Mouse (Mus musculus): Measurements from ENCODE around the gene Chrnd.
A peak's percentile ranks its signal among the peaks of the same experiment; 100 is the strongest.

Chrnd gene

DNA sequence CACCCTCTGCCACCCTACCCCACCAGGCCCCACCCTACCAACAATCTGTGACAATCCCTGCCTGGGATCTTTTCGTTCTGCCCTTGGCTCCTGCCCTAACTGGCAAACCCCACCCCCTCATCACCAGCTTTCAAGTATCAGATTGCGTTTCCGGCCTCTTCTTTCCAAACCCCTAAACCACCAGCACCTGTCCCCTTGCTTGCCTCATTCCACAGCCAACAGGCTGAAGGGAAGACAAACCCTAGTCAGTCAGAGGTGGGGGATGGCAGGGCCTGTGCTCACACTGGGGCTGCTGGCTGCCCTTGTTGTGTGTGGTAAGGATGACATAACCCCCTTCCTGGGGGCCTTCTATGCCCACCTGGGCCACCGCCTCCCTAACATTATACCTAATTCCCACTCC is at the start of gene Chrnd:
TSS of gene Chrnd (plus strand) at position 179 of the 400 bp plus-strand sequence.
- DNase-seq (ENCODE audit: low spot score): no peak

GRCm38 (mm10) chr1:87141550-87141949 is 48.9 kb upstream of the Chrnd start:
- DNase-seq (ENCODE audit: low spot score): no peak

GRCm38 (mm10) chr1:87142456-87142855 is 48.0 kb upstream of the Chrnd start:
- DNase-seq (ENCODE audit: low spot score): no peak

DNA sequence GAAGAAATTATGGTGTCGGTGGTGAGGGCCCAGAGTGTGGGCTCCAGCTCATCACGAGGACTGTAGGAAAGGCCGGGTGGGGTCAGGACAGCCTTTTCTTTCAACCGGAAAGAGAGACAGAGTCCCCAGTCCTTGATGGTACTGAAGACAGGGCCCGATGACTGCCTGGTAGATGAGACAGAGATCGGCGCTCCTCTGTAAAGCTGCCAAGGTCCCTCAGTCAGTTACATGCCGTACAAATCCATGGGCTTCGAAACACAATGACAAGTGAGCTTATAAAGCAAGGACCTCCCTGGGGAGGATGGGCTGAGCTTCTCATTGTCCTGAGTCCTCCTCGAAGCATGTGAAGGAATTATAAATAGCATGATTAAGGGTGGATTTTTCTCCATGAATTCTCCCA is 47.3 kb upstream of the Chrnd start:
- DNase-seq (ENCODE audit: low spot score): no peak

DNA sequence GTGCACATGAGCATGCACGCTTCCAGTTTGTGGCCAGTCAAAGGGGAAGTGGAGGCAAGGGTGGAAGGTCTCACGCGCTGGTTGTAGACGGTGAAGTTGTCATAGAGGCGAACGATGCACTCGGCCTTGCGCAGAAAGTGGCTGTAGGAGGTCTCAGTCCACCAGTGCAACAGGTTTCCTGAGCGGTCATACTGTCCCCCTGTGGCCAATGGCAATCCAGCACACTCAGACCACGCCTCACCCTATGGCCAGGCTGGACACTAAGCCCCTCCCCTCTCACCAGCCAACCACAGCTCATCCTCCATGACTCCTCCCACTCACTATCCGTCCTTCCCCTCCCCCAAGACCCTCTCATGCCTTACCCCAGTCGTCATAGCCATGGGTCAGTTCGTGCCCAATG is 41.0 kb upstream of the Chrnd start:
- DNase-seq (ENCODE audit: low spot score): no peak

GRCm38 (mm10) chr1:87151286-87151685 is 39.1 kb upstream of the Chrnd start:
- no peak for DNase-seq (ENCODE audit: low spot score)

DNA sequence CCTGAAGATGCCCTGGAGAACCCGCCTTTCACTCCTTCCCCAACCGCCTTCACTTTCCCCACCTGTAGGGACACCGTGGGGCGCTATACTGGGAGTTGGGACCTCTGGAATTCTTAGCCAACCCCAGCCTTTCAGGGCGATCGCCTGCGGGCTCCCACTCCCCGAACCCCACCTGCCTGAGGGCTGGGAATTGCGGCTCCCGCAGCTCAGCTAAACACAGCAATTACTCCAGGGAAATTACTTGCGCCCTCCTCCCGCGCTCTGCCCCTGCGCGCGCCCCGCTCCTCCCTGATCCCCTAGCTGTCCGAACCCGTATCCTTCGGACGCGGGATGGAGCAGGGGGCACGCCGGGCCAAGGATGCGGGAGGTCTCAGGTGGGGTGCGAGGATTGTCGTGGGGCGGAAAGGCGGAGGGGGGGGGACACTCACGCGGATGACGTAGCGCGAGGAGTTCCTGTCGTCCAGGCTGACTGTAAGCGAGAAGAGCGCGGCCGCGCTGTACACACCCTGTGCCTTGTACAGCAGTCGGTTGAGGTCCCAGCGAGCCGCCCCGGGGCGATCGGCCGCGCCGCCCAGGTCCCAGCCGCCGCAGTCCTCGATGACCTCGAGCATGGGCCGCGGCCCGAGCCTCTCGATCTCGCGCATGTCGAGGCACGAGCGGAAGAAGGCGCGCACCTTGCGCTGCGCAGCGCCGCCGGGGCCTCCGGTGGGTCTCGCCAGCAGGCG is 36.5 kb upstream of the Chrnd start:
- DNase-seq (ENCODE audit: low spot score): no peak

GRCm38 (mm10) chr1:87154501-87155120 is 35.8 kb upstream of the Chrnd start:
- DNase-seq (ENCODE audit: low spot score): no peak

DNA sequence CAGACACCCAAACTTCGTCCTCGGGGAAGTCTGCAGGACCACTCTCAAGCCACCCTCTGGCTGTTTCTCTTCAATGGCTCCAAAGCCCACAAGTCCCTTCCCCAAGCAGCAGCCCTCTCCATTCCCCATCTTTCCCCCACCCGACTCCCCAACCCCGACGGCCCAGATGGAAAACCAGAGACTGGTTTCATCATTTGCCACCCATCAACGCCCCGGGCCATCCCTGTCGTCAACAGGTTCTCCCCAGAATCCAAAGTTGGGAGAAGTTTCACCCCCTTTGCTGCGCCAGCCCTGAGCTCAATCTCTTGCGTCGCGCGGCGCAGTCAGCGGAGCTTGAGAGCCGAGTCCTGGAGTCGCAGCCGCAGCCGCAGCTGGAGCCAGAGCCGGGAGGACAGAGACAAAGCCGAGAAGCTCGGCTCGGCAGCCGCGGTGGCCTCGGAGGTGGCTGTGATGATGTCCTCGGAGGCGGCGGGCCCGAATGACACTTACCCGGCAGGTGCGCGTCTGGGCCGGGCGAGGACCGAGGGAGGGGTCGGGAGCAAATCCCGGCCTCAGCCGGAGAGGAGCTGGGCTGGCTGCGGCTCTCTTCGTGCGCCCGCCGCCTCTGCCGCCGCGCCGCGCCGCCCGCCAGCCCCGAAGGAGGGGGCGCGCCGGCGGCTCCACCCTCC is 34.7 kb upstream of the Chrnd start:
- DNase-seq (ENCODE audit: low spot score): no peak

DNA sequence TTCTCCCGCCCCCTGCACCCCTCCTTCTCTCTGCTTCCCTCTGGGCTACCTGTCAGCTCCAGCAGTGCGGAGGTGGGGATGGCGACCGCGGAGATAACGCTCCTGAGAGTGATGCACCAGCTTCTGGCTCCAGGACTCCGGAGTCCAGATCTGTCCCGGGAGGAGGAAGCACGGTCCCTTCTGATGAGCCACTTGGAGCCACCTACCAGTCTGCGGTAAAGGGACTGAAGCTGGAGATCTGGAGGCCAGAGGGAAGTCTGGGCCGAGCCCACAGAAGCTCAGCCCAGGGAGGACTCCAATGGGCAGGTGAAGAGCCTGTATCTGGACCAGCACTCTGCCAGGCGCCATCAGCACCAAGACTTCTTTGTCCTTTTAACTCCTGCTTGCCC is 34.2 kb upstream of the Chrnd start, which contains the start of gene Ecel1:
TSS of gene Ecel1 (minus strand) at position 323 of the 389 bp plus-strand sequence.
- DNase-seq (ENCODE audit: low spot score): no peak

DNA sequence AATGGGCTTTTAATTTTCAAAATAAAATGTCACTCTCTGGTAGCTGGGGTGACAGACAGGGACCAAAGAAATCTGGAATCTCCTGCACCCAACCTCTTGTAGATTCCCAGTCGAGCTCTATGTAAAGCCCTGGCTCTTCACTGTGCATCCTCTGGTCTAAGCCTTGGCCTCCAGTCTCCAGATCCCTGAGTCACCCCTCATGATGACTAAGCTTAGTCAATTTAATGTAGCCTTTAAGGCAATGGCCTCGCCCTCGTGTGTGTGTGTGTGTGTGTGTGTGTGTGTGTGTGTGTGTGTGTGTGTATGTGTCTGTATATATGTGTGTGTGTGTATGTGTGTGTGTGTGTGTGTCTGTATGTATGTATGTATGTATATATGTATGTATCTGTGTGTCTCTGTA is 31.0 kb upstream of the Chrnd start:
- no peak for DNase-seq (ENCODE audit: low spot score)

- DNase-seq (ENCODE audit: low spot score): no peak
These were observed 26.1 kb upstream of the Chrnd start for GRCm38 (mm10) chr1:87164164-87164795.

- DNase-seq (ENCODE audit: low spot score): no peak
These were observed 25.6 kb upstream of the Chrnd start for GRCm38 (mm10) chr1:87164796-87165184.

DNA sequence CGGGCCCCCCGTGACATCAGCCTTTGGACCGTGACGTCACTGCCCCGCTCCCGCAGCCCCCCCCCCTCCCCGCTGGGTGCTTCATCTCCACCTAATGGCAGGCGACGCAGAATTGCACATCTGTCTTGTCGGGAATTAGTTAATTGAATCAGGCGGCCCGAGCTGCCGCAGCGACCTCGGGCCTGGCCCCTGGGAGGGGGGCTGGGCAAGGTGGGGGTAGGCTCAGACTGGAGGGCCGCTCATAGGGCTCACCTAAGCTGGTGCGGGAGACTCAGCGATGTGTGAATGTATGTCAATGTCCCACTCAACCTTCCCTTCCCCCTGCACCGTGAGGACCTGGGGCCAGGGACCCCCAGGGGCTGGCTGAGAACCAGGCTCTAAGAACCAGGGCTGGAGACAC is 19.9 kb upstream of the Chrnd start:
- DNase-seq (ENCODE audit: low spot score): no peak

DNA sequence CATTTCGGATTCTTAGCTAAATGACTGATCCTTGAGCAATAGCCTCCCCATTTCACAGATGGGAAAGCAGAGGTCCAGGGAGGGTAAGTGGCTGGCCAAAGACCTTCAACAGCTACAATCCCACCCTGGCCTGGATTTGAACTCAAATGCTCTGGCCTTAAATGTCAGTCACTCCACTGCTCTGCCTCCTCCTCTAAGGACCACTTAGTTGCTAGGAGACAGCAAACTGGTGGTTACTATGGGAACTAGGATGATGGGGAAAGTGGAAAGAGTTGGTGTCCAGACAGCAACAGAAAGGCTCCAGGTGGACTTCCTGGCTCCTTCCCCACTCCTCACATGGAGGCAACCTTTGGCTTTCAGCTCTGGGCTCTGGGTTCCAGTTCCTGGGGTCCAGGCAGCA is 19.1 kb upstream of the Chrnd start:
- no peak for DNase-seq (ENCODE audit: low spot score)

GRCm38 (mm10) chr1:87172316-87172715 is 18.1 kb upstream of the Chrnd start:
- DNase-seq (ENCODE audit: low spot score): no peak

GRCm38 (mm10) chr1:87174006-87174955 is 16.1 kb upstream of the Chrnd start:
- peak; percentile 42 for DNase-seq (ENCODE audit: low spot score)

DNA sequence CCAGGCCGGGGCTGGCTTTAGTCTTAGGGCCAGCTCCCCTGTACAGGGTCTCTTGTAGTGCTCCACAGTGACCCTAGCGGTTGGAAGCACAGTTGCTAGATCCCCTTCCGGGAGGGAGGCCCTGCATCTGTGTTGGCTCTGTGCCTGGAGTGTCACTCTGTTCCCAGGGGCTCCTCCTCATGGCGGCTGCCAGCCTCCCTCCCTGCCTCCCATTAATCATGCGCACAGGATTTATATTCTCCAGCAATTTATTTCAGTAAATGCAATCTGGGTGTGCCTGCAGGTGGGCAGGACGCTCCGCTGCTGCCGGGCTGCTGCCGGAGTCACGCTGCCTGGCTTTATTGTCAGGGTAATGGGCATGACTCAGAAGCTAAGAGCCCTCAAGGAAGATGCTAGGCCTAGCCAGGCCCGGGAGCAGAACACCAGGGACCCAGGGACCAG is 14.5 kb upstream of the Chrnd start:
- DNase-seq (ENCODE audit: low spot score): no peak

GRCm38 (mm10) chr1:87180896-87181295 is 9.5 kb upstream of the Chrnd start:
- DNase-seq (ENCODE audit: low spot score): peak; percentile 9

GRCm38 (mm10) chr1:87183013-87183412 is 7.4 kb upstream of the Chrnd start, which contains the start of gene Prss56:
Gene Prss56 (plus strand): TSS chr1:87183313.
- no peak for DNase-seq (ENCODE audit: low spot score)

DNA sequence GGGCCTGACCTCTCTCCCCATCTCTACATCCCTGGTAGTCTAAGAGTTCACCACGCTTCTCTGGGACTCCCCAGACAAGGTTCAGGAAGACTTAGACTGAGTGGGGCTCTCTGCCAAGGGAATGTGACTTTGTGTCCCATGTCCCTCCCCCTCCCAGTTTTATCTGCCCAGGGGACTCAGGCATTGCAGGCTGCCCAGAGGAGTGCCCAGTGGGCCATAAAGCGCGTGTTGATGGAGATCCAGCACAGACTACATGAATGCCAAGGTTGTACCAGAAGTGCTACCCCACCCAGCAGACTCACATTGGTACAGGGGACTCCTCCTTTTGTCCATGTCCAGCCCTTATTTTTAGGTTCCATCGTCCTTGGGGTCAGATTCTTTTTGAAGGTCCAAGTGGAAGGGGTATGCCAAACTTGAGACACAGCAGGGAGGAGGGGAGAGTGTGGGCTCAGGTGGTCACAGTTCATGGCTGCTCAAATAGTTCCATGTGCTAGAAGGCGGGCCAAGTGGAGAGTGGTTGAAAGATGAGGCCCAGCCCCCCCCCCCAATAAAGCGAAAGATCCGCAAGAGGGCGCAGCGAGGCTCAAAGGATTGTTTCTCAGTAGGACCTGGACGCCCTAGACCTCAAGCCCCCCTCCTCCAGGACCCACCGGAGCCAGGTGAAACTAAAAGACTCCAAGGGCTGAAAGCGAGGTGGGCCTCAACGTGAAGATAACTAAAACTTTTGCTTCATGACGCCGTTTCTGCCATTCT is 6.2 kb upstream of the Chrnd start:
- DNase-seq (ENCODE audit: low spot score): no peak
